Mouse (Mus musculus) CD4-positive, CD25-positive, alpha-beta regulatory T cell, adult 2 months (primary cell): Measurements from ENCODE around the gene Ctnnbip1.
A peak's percentile ranks its signal among the peaks of the same experiment; 100 is the strongest.

Experiments
- DNase-seq: peaks from one replicate; pipeline ENCODE4 v3.0.0-alpha.2; 2012; ENCODE audit warnings: low read depth, low spot score

Ctnnbip1 gene

GRCm38 (mm10) chr4:149521258-149521657 is 3.2 kb downstream of the Ctnnbip1 start:
- DNase-seq: no peak

- DNase-seq: no peak
Measured at GRCm38 (mm10) chr4:149523961-149524360, 5.9 kb downstream of the Ctnnbip1 start.

DNA sequence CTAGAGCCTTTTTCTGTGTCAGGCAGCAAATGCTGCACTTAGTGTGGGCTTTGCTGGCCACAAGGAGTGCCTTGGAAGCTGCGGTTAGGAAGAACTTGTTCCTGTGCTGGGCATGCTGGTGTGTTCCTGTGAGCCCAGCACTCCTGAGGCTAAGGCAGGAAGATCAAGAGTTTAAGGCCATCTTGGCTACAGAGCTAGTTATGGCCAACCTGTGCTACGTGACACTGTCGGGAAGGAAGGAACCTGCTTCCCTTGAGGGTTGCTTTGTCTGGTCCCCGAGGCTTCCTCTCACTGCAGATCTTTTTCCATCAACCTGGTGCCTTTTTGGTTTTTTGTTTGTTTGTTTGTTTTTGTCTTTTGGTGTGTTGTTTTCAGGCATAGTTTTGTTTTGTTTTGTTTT is 7.1 kb downstream of the Ctnnbip1 start:
- no peak for DNase-seq

GRCm38 (mm10) chr4:149525811-149526210 is 7.8 kb downstream of the Ctnnbip1 start:
- no peak for DNase-seq

DNA sequence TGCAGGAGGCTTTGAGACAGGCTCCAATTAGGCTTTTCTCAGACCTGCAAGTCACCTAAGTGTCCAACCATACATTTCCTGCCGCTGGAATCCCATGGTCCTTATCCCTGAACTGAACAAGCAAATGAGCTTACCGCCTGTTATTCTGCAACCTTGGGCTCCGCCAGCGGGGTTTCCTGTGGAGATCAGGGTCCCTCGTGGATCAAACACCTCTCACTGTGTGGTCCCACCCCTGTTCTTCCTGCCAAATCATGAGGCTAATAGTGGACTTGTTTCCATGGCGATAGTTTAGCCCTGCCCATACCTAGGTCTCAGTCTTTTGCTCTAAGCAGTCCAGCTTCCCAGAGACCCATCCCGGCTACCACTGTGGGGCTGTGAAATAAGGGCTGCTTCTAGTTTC is 8.3 kb downstream of the Ctnnbip1 start:
- no peak for DNase-seq

GRCm38 (mm10) chr4:149527621-149528354 is 9.8 kb downstream of the Ctnnbip1 start:
- DNase-seq: no peak

- no peak for DNase-seq
Measured at GRCm38 (mm10) chr4:149529691-149530090, 11.7 kb downstream of the Ctnnbip1 start.

- DNase-seq: no peak
Measured at GRCm38 (mm10) chr4:149539441-149539840, 21.4 kb downstream of the Ctnnbip1 start.

- peak; percentile 68 for DNase-seq
Measured at GRCm38 (mm10) chr4:149541935-149542334, 23.9 kb downstream of the Ctnnbip1 start.

DNA sequence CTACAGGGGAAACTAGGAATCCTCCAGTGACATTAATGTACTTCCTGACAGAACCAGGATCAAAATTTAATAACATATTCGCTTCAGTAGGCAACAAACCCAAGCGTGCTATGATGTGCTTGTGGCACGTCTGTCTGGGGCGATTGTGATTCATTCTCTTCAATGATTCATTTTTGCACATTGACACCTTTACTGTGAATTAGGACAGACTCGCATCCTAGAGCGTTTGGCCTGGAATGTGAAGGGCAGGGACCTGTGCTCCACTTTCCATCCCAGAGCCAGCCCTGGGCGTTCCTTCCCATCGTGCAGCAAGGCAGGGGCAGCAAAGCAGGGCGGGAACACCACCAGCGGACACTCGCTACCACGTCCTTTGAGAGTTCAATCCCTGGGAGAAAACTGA is 24.4 kb downstream of the Ctnnbip1 start:
- no peak for DNase-seq

- DNase-seq: peak; percentile 90
Measured at GRCm38 (mm10) chr4:149542927-149543553, 25.0 kb downstream of the Ctnnbip1 start.

DNA sequence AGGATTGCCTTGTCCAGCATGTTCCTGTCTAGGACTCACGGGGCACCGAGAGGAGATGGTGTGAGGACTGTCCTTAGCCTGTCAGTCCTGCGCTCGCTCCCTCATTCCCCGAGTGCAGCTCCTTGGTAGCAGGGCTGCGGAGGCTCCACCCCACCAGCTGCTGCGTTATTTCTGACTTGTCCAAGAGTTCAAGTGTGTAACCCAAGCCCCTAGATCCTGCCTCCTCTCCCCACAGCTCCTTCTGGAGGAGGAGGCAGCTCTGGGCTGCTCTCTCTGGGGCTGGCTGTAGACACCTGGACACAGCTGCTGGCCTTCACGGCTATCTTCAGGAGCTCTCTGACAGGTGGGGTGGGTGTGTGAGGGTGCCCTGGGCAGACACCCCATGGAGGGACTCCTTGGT is 26.9 kb downstream of the Ctnnbip1 start:
- no peak for DNase-seq

DNA sequence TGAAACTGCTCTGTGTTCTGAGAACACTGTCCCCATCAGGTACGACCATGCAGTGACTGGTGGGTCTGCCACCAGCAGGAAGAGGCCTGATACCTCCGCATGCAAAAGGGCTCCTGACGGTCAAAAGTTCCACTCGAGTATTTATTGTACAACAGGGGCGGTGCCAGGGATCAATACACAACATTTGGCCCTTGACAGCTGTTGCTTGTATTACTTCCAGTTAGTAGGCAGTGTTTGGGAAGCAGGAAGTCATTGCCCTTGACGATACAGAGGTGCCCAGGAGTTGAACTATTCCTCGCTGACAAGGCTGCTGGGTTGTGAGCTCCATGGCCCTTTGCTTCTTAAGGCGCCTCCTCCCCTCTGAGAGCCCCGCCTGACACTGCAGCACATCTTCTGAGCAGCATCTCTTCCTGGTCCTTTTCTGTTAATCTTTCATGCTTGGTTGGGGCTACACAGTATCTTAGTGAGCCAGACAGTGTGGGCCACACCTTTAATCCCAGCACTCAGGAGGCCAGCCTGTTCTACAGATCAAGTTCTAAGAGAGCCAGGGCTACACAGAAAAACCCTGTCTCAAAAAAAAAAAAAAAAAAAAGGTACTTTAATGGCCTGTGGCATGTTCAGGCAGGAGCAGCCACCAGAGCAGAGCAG is 28.9 kb downstream of the Ctnnbip1 start:
- DNase-seq: no peak

- DNase-seq: no peak
Measured at GRCm38 (mm10) chr4:149547523-149547922, 29.5 kb downstream of the Ctnnbip1 start.

DNA sequence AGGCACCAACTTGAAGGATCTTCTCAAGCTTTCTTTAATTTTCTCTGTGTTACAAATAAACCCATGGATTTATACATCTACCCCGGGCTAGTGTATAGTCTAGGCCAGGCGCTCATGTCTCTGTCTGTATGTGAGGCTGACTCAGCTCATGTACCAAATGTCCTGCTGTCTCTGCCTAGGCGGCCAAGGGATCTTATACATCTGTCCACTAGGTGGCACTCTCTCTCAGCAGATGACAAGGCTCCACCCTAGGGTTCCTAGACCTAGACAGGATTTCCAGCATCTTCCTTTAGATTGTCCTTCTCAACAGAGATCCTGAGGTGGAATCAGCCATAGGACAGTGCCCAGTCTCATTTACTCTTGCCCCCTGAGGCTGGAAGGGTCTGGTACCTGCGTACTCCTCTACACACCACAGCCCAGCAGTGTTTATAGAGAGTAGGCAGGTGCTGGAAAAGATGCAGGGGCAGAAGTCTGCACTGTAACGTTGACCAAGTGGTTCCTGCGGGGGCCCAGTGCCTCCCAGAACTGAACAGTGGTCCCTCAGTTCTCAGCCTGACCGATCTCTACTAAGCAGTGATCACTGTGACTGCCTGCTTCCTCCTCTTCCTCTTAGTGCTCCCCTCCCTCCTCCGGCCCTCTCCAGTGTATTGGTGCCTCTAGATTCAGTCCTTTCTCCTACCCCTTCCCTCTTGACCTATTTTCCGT is 31.3 kb downstream of the Ctnnbip1 start:
- peak; percentile 87 for DNase-seq

DNA sequence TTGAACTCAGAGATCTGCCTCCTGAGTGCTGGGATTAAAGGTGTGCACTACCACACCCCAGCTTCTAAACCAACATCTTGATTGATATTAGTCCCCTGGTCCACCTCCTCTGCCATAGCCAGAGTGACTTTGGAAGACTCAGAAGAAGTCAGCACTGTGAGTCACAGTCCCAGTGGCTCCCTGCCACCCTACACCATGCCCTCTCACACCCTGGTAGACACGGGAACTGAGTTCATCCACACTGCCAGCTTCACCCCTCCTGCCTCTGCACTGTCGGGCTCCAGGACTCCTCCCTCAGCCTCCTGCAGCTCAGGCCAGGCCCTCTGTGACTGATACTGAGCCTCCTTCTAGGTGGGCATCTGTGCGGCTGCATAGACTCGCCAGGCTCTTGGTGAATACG is 32.8 kb downstream of the Ctnnbip1 start:
- no peak for DNase-seq

GRCm38 (mm10) chr4:149551696-149552095 is 33.7 kb downstream of the Ctnnbip1 start:
- DNase-seq: no peak

GRCm38 (mm10) chr4:149553834-149554233 is 35.8 kb downstream of the Ctnnbip1 start:
- no peak for DNase-seq

GRCm38 (mm10) chr4:149556111-149556510 is 38.1 kb downstream of the Ctnnbip1 start:
- no peak for DNase-seq

DNA sequence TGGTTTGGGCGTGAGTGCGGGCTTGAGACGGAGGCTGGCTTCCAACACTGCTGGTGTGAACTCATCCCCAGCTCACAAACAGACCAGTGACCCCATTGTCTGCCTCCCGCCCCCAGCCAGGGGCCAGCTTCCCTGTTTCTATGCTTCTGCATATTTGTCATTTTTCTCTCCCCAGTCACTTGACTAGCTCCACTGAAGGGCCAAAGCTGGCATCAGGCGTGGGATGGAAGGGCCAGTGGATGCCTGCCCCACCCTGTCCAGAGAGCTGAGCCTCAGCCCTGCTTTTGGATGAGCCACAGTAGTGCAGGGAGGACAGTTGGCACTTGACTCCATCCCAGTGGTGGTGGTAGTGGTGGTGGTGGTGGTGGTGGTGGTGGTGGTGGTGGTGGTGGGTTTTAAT is 39.9 kb downstream of the Ctnnbip1 start:
- no peak for DNase-seq

DNA sequence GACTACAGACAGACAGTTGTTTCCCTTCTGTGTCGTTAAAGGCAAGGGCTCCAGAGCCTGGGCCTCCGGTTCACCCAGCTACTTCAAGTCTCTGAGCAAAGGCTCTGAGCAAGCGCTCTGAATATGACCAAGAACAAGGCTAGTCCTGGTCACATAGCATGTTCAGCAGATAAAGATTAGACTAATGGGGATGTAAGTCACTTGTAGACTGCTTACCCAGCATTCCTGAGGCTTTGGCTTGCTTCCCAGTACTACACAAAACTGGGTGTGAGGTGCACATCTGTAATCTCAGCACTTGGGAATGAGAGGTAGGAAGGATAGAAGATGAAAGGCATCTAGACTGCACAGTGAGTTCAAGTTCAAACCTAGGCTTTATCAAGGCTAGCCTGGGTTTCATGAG is 40.4 kb downstream of the Ctnnbip1 start:
- DNase-seq: no peak

- DNase-seq: no peak
Measured at GRCm38 (mm10) chr4:149561392-149561791, 43.4 kb downstream of the Ctnnbip1 start.
